Mouse (Mus musculus): ENCODE data around the gene Gna12. TPM values are rescaled to one million over a fixed set of nuclear protein-coding genes. Genes with fewer than 3 reads are reported as not detected.

The Gna12 gene
- polyA plus RNA-seq, 1 experiment from 2014 or later: 23.9 TPM

DNA sequence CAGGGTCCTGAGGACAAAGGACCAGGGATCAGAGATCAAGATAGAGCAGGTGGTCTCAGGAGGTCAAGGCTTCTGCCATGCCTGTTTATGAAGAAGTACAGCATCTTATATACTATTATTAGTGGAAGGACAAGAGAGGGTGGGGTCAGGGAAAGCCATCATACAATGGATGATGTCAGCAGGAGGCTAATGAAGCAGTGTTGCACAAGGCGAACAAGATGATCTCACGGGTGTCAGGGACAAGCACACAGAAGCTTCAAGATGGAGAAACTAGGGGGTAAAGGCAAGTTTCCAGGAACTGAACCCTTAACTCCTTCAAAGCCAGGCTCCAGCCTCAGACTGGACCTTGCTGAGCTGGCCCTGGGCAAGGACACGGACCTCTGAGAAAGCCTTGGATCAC is 108.1 kb downstream of the Gna12 start:
- 73% methylated on average over 3 of the region's 3 CpGs for WGBS
- Histone ChIP-seq H3K27me3 (no peaks in the 10 kb centered on the region), H3K9ac (no peak overlapping the region), H3K4me3 (replicated peaks) (no peak overlapping the region), H3K36me3 (replicated peaks) (peaks cover 25% of the 10 kb centered on the region), H3K4me1 (peaks cover 17% of the 10 kb centered on the region), H3K4me2 (no peak overlapping the region), H3K9me3 (no peaks in the 10 kb centered on the region), H3K27ac (no peak overlapping the region)
- no peak for ATAC-seq (ENCODE audit: low FRiP score)

DNA sequence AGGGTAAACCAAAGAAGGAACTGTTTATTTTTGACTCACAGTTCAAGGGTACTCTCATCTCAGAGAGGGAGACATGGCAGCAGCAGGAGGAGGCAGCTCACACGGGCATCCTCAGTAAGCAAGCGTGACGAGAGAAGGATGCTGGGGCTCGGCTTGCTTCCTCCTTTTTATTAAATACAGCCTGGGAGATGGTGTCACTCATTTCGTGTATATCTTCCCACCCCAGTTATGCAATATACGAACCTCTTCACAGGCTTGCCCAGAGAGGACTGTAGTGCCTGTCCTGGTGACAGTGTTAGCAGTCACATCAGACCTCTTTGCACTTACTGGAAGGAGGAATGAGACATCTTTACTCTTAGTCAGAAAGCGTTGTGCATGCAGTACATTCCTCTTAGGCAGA is 109.5 kb downstream of the Gna12 start:
- no peaks in the 10 kb centered on the region for H3K27me3 ChIP-seq
- WGBS: 86% methylated on average over 7 of the region's 7 CpGs
- H3K4me1 ChIP-seq: peaks cover 11% of the 10 kb centered on the region
- H3K9ac ChIP-seq: no peak overlapping the region
- ATAC-seq (ENCODE audit: low FRiP score): no peak
- H3K4me2 ChIP-seq: no peak overlapping the region
- no peak overlapping the region for H3K27ac ChIP-seq
- no peaks in the 10 kb centered on the region for H3K9me3 ChIP-seq
- no peak overlapping the region for H3K4me3 ChIP-seq (replicated peaks)
- H3K36me3 ChIP-seq (replicated peaks): peaks cover 38% of the 10 kb centered on the region

DNA sequence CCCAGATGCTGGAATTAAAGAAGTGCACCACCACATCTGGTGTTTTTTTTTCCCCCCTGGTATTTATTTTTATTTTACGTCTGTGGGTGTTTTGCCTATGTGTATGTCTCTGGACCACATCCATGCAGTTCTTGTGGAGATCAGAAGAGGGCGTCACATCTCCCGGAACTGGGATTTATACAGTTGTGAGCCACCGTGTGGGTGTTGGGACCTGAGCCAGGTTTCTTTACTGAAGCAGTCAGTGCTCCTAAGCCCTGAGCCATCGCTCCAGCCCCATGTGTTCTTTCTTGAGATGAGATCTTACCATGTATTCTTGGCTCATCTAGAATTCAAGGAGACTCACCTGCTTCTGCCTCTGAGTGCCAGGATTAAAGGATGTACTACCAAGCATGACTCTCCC is 119.2 kb downstream of the Gna12 start:
- Histone ChIP-seq H3K27me3 (no peaks in the 10 kb centered on the region), H3K36me3 (replicated peaks) (peaks cover 69% of the 10 kb centered on the region), H3K9ac (no peak overlapping the region), H3K4me3 (replicated peaks) (no peak overlapping the region), H3K4me2 (no peak overlapping the region), H3K9me3 (no peaks in the 10 kb centered on the region), H3K4me1 (peaks cover 1% of the 10 kb centered on the region; the same call in 1 of the 2 replicates), H3K27ac (no peak overlapping the region)
- 90% methylated on average over 5 of the region's 5 CpGs for WGBS
- no peak for ATAC-seq (ENCODE audit: low FRiP score)

DNA sequence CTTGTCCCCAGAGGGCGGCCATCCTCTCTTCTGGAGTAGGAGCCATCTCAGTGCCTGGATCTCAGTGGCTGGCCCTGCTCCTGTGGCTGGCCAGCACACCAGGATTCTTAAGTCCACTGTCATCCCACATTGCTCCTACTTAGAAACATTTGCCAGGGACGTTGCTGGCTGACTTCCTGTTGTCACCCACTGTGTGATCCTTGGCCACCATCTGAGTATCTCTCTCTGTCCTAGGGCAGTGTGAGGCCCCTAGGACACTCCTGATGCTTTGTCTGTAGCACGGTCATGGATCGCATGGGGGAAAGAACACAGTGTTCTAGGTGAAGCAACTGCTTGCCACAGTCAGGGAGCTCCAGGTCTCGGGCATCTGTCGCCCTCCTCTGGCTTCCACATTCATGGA is 119.9 kb downstream of the Gna12 start:
- 95% methylated on average over 6 of the region's 6 CpGs for WGBS
- peaks cover 62% of the 10 kb centered on the region for H3K36me3 ChIP-seq (replicated peaks)

More for the DNA sequence above, 119.9 kb downstream of the Gna12 start:
- no peak overlapping the region for H3K9ac ChIP-seq
- H3K4me1 ChIP-seq: peaks cover 9% of the 10 kb centered on the region
- no peaks in the 10 kb centered on the region for H3K27me3 ChIP-seq
- no peak for ATAC-seq (ENCODE audit: low FRiP score)
- no peak overlapping the region for H3K27ac ChIP-seq
- H3K4me2 ChIP-seq: no peak overlapping the region
- H3K9me3 ChIP-seq: no peaks in the 10 kb centered on the region
- no peak overlapping the region for H3K4me3 ChIP-seq (replicated peaks)

Other genes starting within 250 kb of the Gna12 start
- 30.9 and 32.8 TPM in 2 replicates for gene Lfng, start 223.1 kb downstream of the Gna12 start, polyA plus RNA-seq (2016; fragmentation: Nextera tagmentation; extraction: Ambion mirVana)
- gene Ttyh3, start 181.4 kb downstream of the Gna12 start, polyA plus RNA-seq (2016; fragmentation: Nextera tagmentation; extraction: Ambion mirVana): 84.5 and 88.0 TPM in 2 replicates
- 30.7 and 31.2 TPM in 2 replicates for gene Iqce, start 128.1 kb downstream of the Gna12 start, polyA plus RNA-seq (2016; fragmentation: Nextera tagmentation; extraction: Ambion mirVana)
- gene Brat1, start 125.4 kb downstream of the Gna12 start, polyA plus RNA-seq (2016; fragmentation: Nextera tagmentation; extraction: Ambion mirVana): 20.5 and 24.0 TPM in 2 replicates
- 1.8 TPM in 2 replicates for gene Amz1, start 106.3 kb downstream of the Gna12 start, polyA plus RNA-seq (2016; fragmentation: Nextera tagmentation; extraction: Ambion mirVana)
- 0.04 TPM in 1 of 2 replicates, not detected in the other for gene Card11, start 170.2 kb upstream of the Gna12 start, polyA plus RNA-seq (2016; fragmentation: Nextera tagmentation; extraction: Ambion mirVana)